Mouse (Mus musculus): ENCODE results near the gene Plcd1. TPM values are rescaled to one million over a fixed set of nuclear protein-coding genes. Genes with fewer than 3 reads are reported as not detected.

Plcd1 gene
- polyA plus RNA-seq, 1 experiment from 2014 or later = 1.6 TPM

DNA sequence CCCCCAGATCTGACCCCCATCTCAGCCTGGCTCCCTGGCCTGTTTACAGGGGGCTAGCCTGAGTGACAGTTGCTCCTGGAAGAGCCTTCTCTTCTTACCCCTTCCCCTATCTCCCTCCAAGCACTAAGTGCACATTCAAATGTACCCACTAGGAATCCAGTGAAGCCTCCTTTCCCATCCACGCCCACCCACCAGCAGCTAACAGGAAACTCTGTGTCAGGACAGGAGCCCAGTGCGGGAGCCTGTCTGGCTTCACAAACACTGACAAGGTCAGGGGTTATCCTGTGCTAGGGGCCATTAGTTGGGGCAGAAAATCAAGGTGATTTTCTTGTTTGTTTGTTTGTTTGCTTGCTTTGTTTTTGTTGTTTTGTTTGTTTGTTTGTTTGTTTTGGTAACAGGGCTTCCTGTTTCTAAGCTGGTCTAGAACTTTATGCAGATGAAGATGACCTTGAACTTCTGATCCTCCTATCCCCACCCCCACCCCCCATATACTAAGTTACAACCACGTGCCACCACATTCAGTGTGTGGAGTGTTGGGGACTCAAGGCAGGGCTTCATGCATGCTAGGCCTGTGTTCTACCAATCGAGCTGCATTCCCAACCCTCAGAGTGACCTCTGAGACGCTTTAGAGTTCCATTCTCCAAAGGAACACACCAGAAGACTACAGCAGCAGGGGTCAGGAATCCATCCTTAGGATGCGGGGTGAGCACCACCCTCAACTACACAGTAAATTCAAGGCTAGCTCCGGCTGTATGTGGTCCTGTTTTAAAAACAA lies 10.5 kb downstream of the Plcd1 start:
- Histone ChIP-seq H3K4me3 (ENCODE audit: low read depth, low read length) (no peak overlapping the region), H3K4me1 (ENCODE audit: control insufficient read depth, low read depth, low read length) (no peaks in the 10 kb centered on the region), H3K36me3 (ENCODE audit: control insufficient read depth, insufficient read depth) (no peaks in the 10 kb centered on the region), H3K9me3 (replicated peaks; ENCODE audit: control insufficient read depth, low read length) (no peaks in the 10 kb centered on the region), H3K4me2 (ENCODE audit: low read depth, low read length) (no peak overlapping the region), H3K27ac (ENCODE audit: low read length) (no peak overlapping the region), H3K9ac (ENCODE audit: low read depth, low read length) (no peak overlapping the region), H3K27me3 (ENCODE audit: control insufficient read depth, insufficient read depth, low read depth, low read length) (peaks cover 2% of the 10 kb centered on the region; the same call in 1 of the 2 replicates)
- 49% methylated on average over 7 of the region's 7 CpGs for WGBS (ENCODE audit: insufficient replicate concordance)
- ATAC-seq (ENCODE audit: low read depth) = no peak

DNA sequence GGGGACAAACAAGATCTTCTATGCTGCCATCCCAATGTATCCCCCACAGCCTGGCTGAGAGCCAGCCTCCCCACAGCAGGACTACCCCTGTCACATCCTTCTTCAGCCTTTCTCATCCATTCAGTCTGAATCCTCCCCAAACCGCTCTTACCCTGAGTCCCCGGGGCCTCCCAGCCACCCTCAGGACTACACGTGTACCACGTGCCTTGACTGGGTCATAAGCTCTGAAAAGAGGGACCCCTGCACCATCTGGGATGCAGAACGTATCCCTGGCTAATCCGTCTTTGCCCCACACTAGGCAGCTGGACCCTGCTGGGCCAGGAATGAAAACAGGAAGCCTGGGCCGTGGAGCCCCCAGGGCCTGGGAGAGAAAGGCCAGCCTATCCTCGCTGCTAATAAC lies 11.3 kb downstream of the Plcd1 start:
- H3K4me2 ChIP-seq (ENCODE audit: low read depth, low read length) = no peak overlapping the region
- H3K27me3 ChIP-seq (ENCODE audit: control insufficient read depth, insufficient read depth, low read depth, low read length) = peaks cover 2% of the 10 kb centered on the region; the same call in 1 of the 2 replicates
- H3K9ac ChIP-seq (ENCODE audit: low read depth, low read length) = no peak overlapping the region
- H3K27ac ChIP-seq (ENCODE audit: low read length) = no peak overlapping the region
- no peak overlapping the region for H3K4me3 ChIP-seq (ENCODE audit: low read depth, low read length)
- WGBS (ENCODE audit: insufficient replicate concordance) = 46% methylated on average over 8 of the region's 8 CpGs
- ATAC-seq (ENCODE audit: low read depth) = no peak
- H3K36me3 ChIP-seq (ENCODE audit: control insufficient read depth, insufficient read depth) = no peaks in the 10 kb centered on the region
- no peaks in the 10 kb centered on the region for H3K4me1 ChIP-seq (ENCODE audit: control insufficient read depth, low read depth, low read length)
- H3K9me3 ChIP-seq (replicated peaks; ENCODE audit: control insufficient read depth, low read length) = no peaks in the 10 kb centered on the region

DNA sequence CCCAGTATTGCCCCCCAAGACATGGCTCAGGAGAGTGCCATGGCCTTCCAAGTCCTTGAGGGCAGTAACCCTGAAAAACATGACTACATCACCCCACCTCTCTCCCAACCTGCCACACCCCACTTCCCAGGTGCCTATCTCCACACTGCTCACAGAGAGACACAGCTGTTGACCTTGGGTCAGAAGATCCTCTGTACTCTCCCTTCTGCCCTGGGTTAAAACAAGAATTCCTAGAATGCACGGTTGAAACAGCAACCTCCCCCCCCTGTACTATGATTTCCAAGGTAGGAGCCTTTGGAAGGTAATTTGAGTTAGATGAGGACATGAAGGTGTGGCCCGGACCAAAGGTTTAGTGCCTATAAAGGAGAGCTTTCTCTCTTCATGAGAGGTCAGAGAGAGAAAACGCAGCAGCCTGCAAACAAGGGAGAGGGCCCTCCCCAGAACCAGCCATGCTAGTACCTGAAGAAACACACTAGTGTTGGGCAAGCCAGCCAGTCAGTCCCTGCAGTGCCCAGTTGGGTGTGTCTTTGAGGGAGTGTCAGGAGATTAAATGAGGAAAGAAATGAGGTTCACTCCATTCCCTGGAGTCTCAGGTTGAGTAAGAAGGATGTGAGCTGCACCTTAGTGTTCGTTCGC lies 13.1 kb downstream of the Plcd1 start:
- Histone ChIP-seq H3K9me3 (replicated peaks; ENCODE audit: control insufficient read depth, low read length) (no peaks in the 10 kb centered on the region), H3K27ac (ENCODE audit: low read length) (no peak overlapping the region), H3K4me1 (ENCODE audit: control insufficient read depth, low read depth, low read length) (no peaks in the 10 kb centered on the region), H3K36me3 (ENCODE audit: control insufficient read depth, insufficient read depth) (no peaks in the 10 kb centered on the region), H3K4me3 (ENCODE audit: low read depth, low read length) (no peak overlapping the region), H3K27me3 (ENCODE audit: control insufficient read depth, insufficient read depth, low read depth, low read length) (no peaks in the 10 kb centered on the region), H3K9ac (ENCODE audit: low read depth, low read length) (no peak overlapping the region), H3K4me2 (ENCODE audit: low read depth, low read length) (no peak overlapping the region)
- 64% methylated on average over 5 of the region's 5 CpGs for WGBS (ENCODE audit: insufficient replicate concordance)
- ATAC-seq (ENCODE audit: low read depth) = no peak

DNA sequence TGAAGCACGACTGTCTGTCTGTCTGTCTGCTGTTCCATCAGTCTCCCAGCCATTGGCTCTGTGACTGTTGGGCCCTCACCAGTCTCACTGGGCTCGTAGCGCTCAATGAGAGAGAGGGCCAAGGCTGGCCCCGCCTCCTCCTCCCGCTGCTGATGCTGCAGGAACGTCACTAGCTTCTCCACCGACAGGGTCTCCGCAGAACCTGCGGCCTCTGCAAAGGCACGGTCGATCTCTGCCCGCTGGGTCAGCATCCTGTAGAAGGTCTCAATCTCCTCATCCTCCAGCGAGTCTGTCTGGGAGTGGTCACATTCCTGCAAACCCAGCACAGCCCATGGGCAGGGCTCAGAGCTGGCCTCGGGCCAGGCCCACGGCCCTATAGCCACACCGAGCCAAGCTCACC lies 17.6 kb downstream of the Plcd1 start:
- H3K9me3 ChIP-seq (replicated peaks; ENCODE audit: control insufficient read depth, low read length) = no peaks in the 10 kb centered on the region
- no peak overlapping the region for H3K27ac ChIP-seq (ENCODE audit: low read length)
- no peak overlapping the region for H3K9ac ChIP-seq (ENCODE audit: low read depth, low read length)
- H3K4me3 ChIP-seq (ENCODE audit: low read depth, low read length) = no peak overlapping the region
- no peak overlapping the region for H3K4me2 ChIP-seq (ENCODE audit: low read depth, low read length)
- ATAC-seq (ENCODE audit: low read depth) = peak; percentile 19; the same call in 1 of the 2 replicates
- no peaks in the 10 kb centered on the region for H3K36me3 ChIP-seq (ENCODE audit: control insufficient read depth, insufficient read depth)
- H3K4me1 ChIP-seq (ENCODE audit: control insufficient read depth, low read depth, low read length) = no peaks in the 10 kb centered on the region
- no peaks in the 10 kb centered on the region for H3K27me3 ChIP-seq (ENCODE audit: control insufficient read depth, insufficient read depth, low read depth, low read length)
- 55% methylated on average over 16 of the region's 16 CpGs for WGBS (ENCODE audit: insufficient replicate concordance)

DNA sequence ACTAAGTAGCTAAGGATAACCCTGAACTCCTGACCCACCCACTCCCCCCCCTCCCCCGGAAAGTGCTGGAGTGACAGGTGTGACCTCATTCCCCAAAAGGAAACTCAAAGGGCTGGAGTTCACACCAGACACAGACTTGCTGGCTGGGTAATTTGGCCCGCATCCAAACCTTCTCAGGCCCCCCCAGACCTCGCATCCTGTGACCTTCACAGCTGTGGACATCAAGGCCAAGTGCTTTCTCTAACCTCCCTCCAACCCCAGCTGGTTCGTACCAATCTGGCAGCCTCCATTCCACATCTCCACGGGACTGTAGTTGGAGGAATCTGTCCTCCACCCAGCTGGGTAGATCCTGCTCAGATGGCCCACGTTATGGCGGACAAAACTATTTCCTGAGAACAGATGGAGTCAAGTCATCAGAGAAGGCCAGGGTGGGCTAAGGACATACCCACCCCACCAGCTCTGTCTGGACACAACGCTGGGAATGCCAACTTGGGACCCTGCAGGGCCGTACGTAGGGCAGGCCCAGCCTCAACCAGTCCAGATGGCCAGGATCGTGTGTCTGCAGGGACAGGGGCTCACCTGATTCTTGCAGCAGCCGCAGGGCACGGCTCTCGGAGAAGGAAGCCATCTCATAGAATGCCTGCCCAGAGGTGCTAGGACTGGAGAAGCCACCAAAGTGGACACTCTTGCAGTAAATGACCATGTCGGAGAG lies 20.0 kb downstream of the Plcd1 start:
- no peaks in the 10 kb centered on the region for H3K4me1 ChIP-seq (ENCODE audit: control insufficient read depth, low read depth, low read length)
- no peak overlapping the region for H3K27ac ChIP-seq (ENCODE audit: low read length)
- no peak overlapping the region for H3K9ac ChIP-seq (ENCODE audit: low read depth, low read length)
- ATAC-seq (ENCODE audit: low read depth) = no peak
- H3K27me3 ChIP-seq (ENCODE audit: control insufficient read depth, insufficient read depth, low read depth, low read length) = no peaks in the 10 kb centered on the region
- no peak overlapping the region for H3K4me3 ChIP-seq (ENCODE audit: low read depth, low read length)
- H3K36me3 ChIP-seq (ENCODE audit: control insufficient read depth, insufficient read depth) = no peaks in the 10 kb centered on the region
- 71% methylated on average over 15 of the region's 15 CpGs for WGBS (ENCODE audit: insufficient replicate concordance)
- no peak overlapping the region for H3K4me2 ChIP-seq (ENCODE audit: low read depth, low read length)
- no peaks in the 10 kb centered on the region for H3K9me3 ChIP-seq (replicated peaks; ENCODE audit: control insufficient read depth, low read length)

DNA sequence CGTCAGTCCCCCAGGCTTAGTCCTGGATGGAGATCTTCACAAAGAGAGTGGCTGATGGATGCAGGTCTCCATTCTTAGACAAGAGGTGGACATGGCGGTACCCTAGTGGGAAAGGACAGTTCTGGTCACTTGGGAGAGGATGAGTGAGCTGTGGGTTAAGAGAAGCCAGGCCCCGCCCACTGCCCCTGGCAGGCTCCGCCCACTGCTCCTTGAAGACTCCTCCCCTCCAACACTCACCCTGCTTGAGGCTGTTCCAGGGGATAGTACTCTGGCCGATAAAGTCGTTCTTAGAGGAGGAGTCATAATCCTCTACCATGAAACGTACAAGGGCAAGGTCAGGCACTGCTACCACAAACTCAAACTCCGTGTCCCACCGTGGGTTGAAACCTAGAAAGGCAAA lies 21.5 kb downstream of the Plcd1 start:
- Histone ChIP-seq H3K4me1 (ENCODE audit: control insufficient read depth, low read depth, low read length) (no peaks in the 10 kb centered on the region), H3K4me2 (ENCODE audit: low read depth, low read length) (no peak overlapping the region), H3K36me3 (ENCODE audit: control insufficient read depth, insufficient read depth) (no peaks in the 10 kb centered on the region), H3K4me3 (ENCODE audit: low read depth, low read length) (no peak overlapping the region), H3K9ac (ENCODE audit: low read depth, low read length) (no peak overlapping the region), H3K27me3 (ENCODE audit: control insufficient read depth, insufficient read depth, low read depth, low read length) (no peaks in the 10 kb centered on the region), H3K27ac (ENCODE audit: low read length) (no peak overlapping the region), H3K9me3 (replicated peaks; ENCODE audit: control insufficient read depth, low read length) (no peaks in the 10 kb centered on the region)
- ATAC-seq (ENCODE audit: low read depth) = no peak
- WGBS (ENCODE audit: insufficient replicate concordance) = 59% methylated on average over 9 of the region's 9 CpGs

DNA sequence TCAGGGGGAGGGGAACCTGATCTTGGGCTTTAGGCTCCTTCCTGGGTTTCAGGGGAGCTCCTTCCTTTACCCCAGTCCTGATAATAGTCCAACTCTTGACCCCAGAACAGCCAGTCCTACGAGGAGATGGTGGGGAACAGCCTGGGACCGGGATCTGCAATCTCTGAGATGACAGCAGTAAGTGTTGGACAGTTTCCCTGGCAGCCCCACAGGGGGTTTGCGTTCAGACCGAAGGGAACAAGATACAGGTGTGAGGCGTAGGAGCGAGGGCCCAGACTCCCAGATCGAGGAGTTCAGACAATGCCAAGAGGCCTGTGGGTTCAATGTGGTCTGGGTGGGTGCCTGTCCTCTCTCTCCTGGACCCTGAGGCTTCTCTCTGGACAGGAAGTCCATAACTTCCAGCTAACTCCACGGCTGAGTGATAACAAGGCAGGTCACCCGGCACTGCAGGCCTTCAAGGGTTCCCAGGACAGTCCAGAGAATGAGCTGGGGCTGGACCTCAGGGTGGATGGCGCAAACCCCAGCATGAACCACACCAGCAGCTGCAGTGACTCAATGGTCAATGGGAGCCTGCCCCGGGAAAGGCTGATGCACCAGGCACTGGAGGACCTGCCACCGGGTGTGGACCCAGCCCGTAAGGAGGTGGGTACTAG lies 23.0 kb downstream of the Plcd1 start:
- Histone ChIP-seq H3K27ac (ENCODE audit: low read length) (no peak overlapping the region), H3K9ac (ENCODE audit: low read depth, low read length) (no peak overlapping the region), H3K27me3 (ENCODE audit: control insufficient read depth, insufficient read depth, low read depth, low read length) (no peaks in the 10 kb centered on the region), H3K9me3 (replicated peaks; ENCODE audit: control insufficient read depth, low read length) (no peaks in the 10 kb centered on the region), H3K4me2 (ENCODE audit: low read depth, low read length) (no peak overlapping the region), H3K4me3 (ENCODE audit: low read depth, low read length) (no peak overlapping the region), H3K36me3 (ENCODE audit: control insufficient read depth, insufficient read depth) (no peaks in the 10 kb centered on the region), H3K4me1 (ENCODE audit: control insufficient read depth, low read depth, low read length) (no peaks in the 10 kb centered on the region)
- WGBS (ENCODE audit: insufficient replicate concordance) = 65% methylated on average over 13 of the region's 13 CpGs
- ATAC-seq (ENCODE audit: low read depth) = no peak

DNA sequence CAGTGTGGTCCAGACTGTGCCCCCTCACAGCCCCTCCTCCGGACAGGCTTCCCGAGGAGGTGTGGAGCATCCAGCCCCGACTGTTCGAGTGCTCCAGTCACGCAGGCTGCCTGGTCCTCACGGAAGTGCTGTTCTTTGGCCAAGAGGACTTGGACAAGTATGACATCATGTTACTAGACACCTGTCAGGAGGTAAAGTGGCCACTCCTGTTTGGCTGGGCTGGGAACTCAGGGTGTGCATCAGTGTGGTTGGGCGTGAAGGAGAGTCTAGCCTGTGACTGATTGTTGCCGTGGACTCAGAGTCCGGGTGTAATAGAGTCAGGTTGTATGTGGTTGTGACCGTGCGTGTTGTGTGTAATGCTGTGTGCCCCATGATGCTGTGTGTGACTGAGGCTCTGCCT lies 25.0 kb downstream of the Plcd1 start:
- no peak for ATAC-seq (ENCODE audit: low read depth)
- no peaks in the 10 kb centered on the region for H3K36me3 ChIP-seq (ENCODE audit: control insufficient read depth, insufficient read depth)
- H3K4me2 ChIP-seq (ENCODE audit: low read depth, low read length) = no peak overlapping the region
- no peaks in the 10 kb centered on the region for H3K27me3 ChIP-seq (ENCODE audit: control insufficient read depth, insufficient read depth, low read depth, low read length)
- H3K4me1 ChIP-seq (ENCODE audit: control insufficient read depth, low read depth, low read length) = no peaks in the 10 kb centered on the region
- WGBS (ENCODE audit: insufficient replicate concordance) = 75% methylated on average over 11 of the region's 11 CpGs
- no peaks in the 10 kb centered on the region for H3K9me3 ChIP-seq (replicated peaks; ENCODE audit: control insufficient read depth, low read length)
- H3K4me3 ChIP-seq (ENCODE audit: low read depth, low read length) = no peak overlapping the region
- H3K9ac ChIP-seq (ENCODE audit: low read depth, low read length) = no peak overlapping the region
- no peak overlapping the region for H3K27ac ChIP-seq (ENCODE audit: low read length)
